Comparison of ENCODE assay signal across 9 mouse cellular contexts in the genomic region with DNA sequence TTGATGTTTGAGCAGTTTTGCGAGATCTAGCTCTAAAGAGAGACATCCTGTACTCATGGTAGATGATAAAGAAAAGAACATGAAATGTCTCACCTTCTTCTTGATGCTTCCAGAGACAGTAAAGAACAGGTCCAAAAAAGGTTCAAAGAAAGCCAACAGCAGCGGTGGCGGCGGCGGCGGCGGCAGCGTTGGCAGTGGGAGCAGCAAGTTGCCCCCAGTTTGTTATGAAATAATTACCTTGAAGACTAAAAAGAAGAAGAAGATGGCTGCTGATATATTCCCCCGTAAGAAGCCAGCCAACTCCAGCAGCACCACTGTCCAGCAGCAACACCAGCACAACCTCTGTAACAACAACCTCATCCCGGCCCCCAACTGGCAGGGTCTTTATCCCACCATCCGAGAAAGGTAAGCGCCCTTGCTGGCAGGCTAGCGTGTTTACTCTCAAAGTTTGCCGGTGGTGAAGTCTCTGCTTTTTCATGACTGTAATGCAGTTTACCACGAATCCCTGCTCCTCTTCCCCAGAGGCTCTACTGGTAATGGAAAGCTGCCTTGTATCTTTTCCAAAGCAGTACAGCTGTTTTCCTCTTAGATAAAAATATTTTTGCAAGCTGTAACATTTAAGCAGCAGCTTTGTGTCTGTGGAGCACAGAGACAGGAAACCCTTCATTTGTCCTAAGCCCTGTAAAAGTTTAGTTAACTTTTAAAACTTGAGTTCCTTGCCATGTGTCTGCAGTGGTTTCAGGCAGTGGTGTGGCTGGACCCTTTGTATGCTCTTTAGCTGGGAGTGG. TPM values are rescaled to one million over a fixed set of nuclear protein-coding genes. Genes with fewer than 3 reads are reported as not detected.
A peak's percentile ranks its signal among the peaks of the same experiment; 100 is the strongest.
DNase-seq lines count a peak whose midpoint lies in the region; ATAC-seq and TF ChIP-seq lines count a peak whose summit lies in the region.
"Had no signal": no experiment of that assay in that cellular context is flagged by ENCODE, and none has a peak within 500 bp of the region (broad histone marks: within the 10 kb centered on the region; RNA-seq: fewer than 3 reads in every experiment).

No protein-coding gene starts in this region.

- peaks cover 24% of the 10 kb centered on the region for H3K4me1 ChIP-seq in kidney, embryonic 14.5 days (ENCODE audit: control insufficient read depth, insufficient read depth, low read length)
- peaks cover 3% of the 10 kb centered on the region; the same call in 1 of the 2 replicates for H3K4me1 ChIP-seq in forebrain, embryonic 11.5 days (replicated peaks; ENCODE audit: control insufficient read depth, insufficient read depth, low read length)
- H3K4me1 ChIP-seq in hindbrain, postnatal 0 days (ENCODE audit: insufficient read depth, low read length), result peaks cover 12% of the 10 kb centered on the region
- peaks cover 19% of the 10 kb centered on the region for H3K4me1 ChIP-seq in midbrain, embryonic 14.5 days (ENCODE audit: control insufficient read depth, insufficient read depth, low read length)

- H3K4me2 ChIP-seq in kidney, embryonic 14.5 days (replicated peaks; ENCODE audit: low read depth, low read length), result peak overlapping the region; percentile 45
- peak overlapping the region; percentile 45; the same call in 1 of the 2 replicates for H3K4me2 ChIP-seq in forebrain, embryonic 11.5 days (ENCODE audit: low read depth, low read length, severe bottlenecking)
- peak overlapping the region; percentile 56 for H3K4me2 ChIP-seq in hindbrain, postnatal 0 days (ENCODE audit: low read depth, low read length)
- H3K4me2 ChIP-seq in midbrain, embryonic 14.5 days (ENCODE audit: low read length), result peak overlapping the region; percentile 56

- H3K27ac ChIP-seq in kidney, embryonic 14.5 days (ENCODE audit: low read depth, low read length), result peak overlapping the region; percentile 11; the same call in 1 of the 2 replicates
- no peak overlapping the region for H3K27ac ChIP-seq in forebrain, embryonic 11.5 days (ENCODE audit: low read depth, low read length)
- H3K27ac ChIP-seq in hindbrain, postnatal 0 days, result peak overlapping the region; percentile 46
- peak overlapping the region; percentile 62 for H3K27ac ChIP-seq in midbrain, embryonic 14.5 days (replicated peaks; ENCODE audit: low read depth, low read length)

- no peaks in the 10 kb centered on the region for H3K9me3 ChIP-seq in kidney, embryonic 14.5 days (ENCODE audit: control insufficient read depth, low read length)
- H3K9me3 ChIP-seq in forebrain, embryonic 11.5 days (ENCODE audit: control insufficient read depth, low read length), result no peaks in the 10 kb centered on the region
- no peaks in the 10 kb centered on the region for H3K9me3 ChIP-seq in hindbrain, postnatal 0 days (ENCODE audit: low read length)
- no peaks in the 10 kb centered on the region for H3K9me3 ChIP-seq in midbrain, embryonic 14.5 days (ENCODE audit: control insufficient read depth, low read length)

- no peaks in the 10 kb centered on the region for H3K27me3 ChIP-seq in kidney, embryonic 14.5 days (ENCODE audit: control insufficient read depth, insufficient read depth, low read length)
- no peaks in the 10 kb centered on the region for H3K27me3 ChIP-seq in forebrain, embryonic 11.5 days (ENCODE audit: control insufficient read depth, insufficient read depth, low read length)
- no peaks in the 10 kb centered on the region for H3K27me3 ChIP-seq in hindbrain, postnatal 0 days (ENCODE audit: insufficient read depth, low read length)
- H3K27me3 ChIP-seq in midbrain, embryonic 14.5 days (ENCODE audit: control insufficient read depth, insufficient read depth, low read length), result no peaks in the 10 kb centered on the region

- H3K9ac ChIP-seq in kidney, embryonic 14.5 days (ENCODE audit: low read depth, low read length), result peak overlapping the region; percentile 40
- no peak overlapping the region for H3K9ac ChIP-seq in forebrain, embryonic 11.5 days (ENCODE audit: low read length)
- peak overlapping the region; percentile 70 for H3K9ac ChIP-seq in hindbrain, postnatal 0 days (replicated peaks; ENCODE audit: low read length)
- H3K9ac ChIP-seq in midbrain, embryonic 14.5 days (replicated peaks; ENCODE audit: low read length), result peak overlapping the region; percentile 28

- no peak for ATAC-seq in kidney, embryonic 14.5 days (ENCODE audit: low FRiP score, low TSS enrichment)
- no peak for ATAC-seq in forebrain, embryonic 11.5 days (replicated peaks; ENCODE audit: low FRiP score)
- no peak for ATAC-seq in hindbrain, postnatal 0 days
- ATAC-seq in midbrain, embryonic 14.5 days (ENCODE audit: low FRiP score, low TSS enrichment), result no peak

- DNase-seq in kidney, adult 8-10 months, result no peak
- no peak for DNase-seq in forebrain, embryonic 11.5 days (ENCODE audit: low spot score)
- DNase-seq in hindbrain, postnatal 0 days (ENCODE audit: low spot score), result no peak
- no peak for DNase-seq in midbrain, embryonic 14.5 days
- DNase-seq in layer of hippocampus, adult 18-20 months (ENCODE audit: low spot score in 2 of 2), result no peak
- no peak for DNase-seq in spleen, postnatal 10 days (ENCODE audit: low spot score in 2 of 2)
- DNase-seq in urinary bladder, adult 2 months (ENCODE audit: low spot score), result no peak

- no peak for TF ChIP-seq CTCF in hindbrain, postnatal 0 days (IDR thresholded peaks at IDR 0.05; ENCODE audit: low read depth)

- WGBS in kidney, embryonic 14.5 days, result 80% methylated on average over 15 of the region's 15 CpGs
- WGBS in forebrain, embryonic 11.5 days, result 70% methylated on average over 15 of the region's 15 CpGs
- 62% methylated on average over 15 of the region's 15 CpGs for WGBS in hindbrain, postnatal 0 days
- 68% methylated on average over 15 of the region's 15 CpGs for WGBS in midbrain, embryonic 14.5 days

- H3K4me3 ChIP-seq in kidney, embryonic 14.5 days (ENCODE audit: low read length), result peak overlapping the region; percentile 32
- H3K4me3 ChIP-seq in forebrain, embryonic 11.5 days (ENCODE audit: low read depth, low read length), result no peak overlapping the region
- peak overlapping the region; percentile 46 for H3K4me3 ChIP-seq in hindbrain, postnatal 0 days (ENCODE audit: low read length)
- H3K4me3 ChIP-seq in midbrain, embryonic 14.5 days (replicated peaks; ENCODE audit: low read depth, low read length), result peak overlapping the region; percentile 38

- H3K36me3 ChIP-seq in kidney, embryonic 14.5 days (ENCODE audit: control insufficient read depth, insufficient read depth, low read length), result peaks cover 19% of the 10 kb centered on the region
- H3K36me3 ChIP-seq in forebrain, embryonic 11.5 days (ENCODE audit: control insufficient read depth, insufficient read depth, low read length), result no peaks in the 10 kb centered on the region
- no peaks in the 10 kb centered on the region for H3K36me3 ChIP-seq in hindbrain, postnatal 0 days (ENCODE audit: insufficient read depth, low read length)
- peaks cover 9% of the 10 kb centered on the region for H3K36me3 ChIP-seq in midbrain, embryonic 14.5 days (ENCODE audit: control insufficient read depth, insufficient read depth, low read length)

RNA-seq across cellular contexts. Expression of a gene that starts 22.7 kb away (rescaled TPM):
- polyA plus RNA-seq in kidney, embryonic 14.5 days (2014; fragmentation: Nextera tagmentation; extraction: Ambion mirVana), result 18.4 and 21.2 TPM in 2 replicates
- polyA plus RNA-seq in forebrain, embryonic 11.5 days (2014; fragmentation: Nextera tagmentation; extraction: Ambion mirVana), result 14.4 and 14.9 TPM in 2 replicates
- total RNA-seq in hindbrain, postnatal 0 days (2014; rRNA removed), result 59.9 and 63.1 TPM in 2 replicates
- 37.4 and 39.4 TPM in 2 replicates for polyA plus RNA-seq in hindbrain, postnatal 0 days (2015; fragmentation: Nextera tagmentation; extraction: Ambion mirVana)
- polyA plus RNA-seq in midbrain, embryonic 14.5 days (2014; fragmentation: Nextera tagmentation; extraction: Ambion mirVana), result 52.5 and 58.9 TPM in 2 replicates
- 100 to 1,000 TPM; 186 to 197 TPM for total RNA-seq in layer of hippocampus, adult 18-20 months (2021)
- 23.1 and 24.3 TPM in 2 replicates for polyA plus RNA-seq in urinary bladder, adult 2 months (2012; rRNA removed)
- total RNA-seq: MEL had no signal
